Mouse (Mus musculus) hindbrain, postnatal 0 days (tissue): ENCODE data around the gene Pak4. TPM values are rescaled to one million over a fixed set of nuclear protein-coding genes. Genes with fewer than 3 reads are reported as not detected.

Experiments used
- ATAC-seq: fragments of 200-750 bp; cut with Nextera tagmentation; 2 replicates; pipeline ENCODE4 v1.8.0; 2017; ENCODE audit warnings: mild to moderate bottlenecking, moderate TSS enrichment, moderate library complexity
- DNase-seq: peaks from one replicate; pipeline ENCODE4 v3.0.0-alpha.2; 2015; ENCODE audit warnings: low spot score
- H3K27ac ChIP-seq: fragments of 300-500 bp; sonication (generic); 2 replicates; pipeline ENCODE4 v1.5.1; 2014; ENCODE audit warnings: mild to moderate bottlenecking
- H3K27me3 ChIP-seq: fragments of 300-500 bp; sonication (generic); 2 replicates; pipeline ENCODE4 v1.6.1; 2014; ENCODE audit warnings: low read length, mixed read lengths; ENCODE audit not compliant: insufficient read depth
- H3K36me3 ChIP-seq: fragments of 300-500 bp; sonication (generic); 2 replicates; pipeline ENCODE4 v1.6.1; 2014; ENCODE audit warnings: low read length, mixed read lengths; ENCODE audit not compliant: insufficient read depth
- H3K4me1 ChIP-seq: fragments of 300-500 bp; sonication (generic); 2 replicates; pipeline ENCODE4 v1.6.1; 2014; ENCODE audit warnings: antibody characterized with exemption, low read length, mixed read lengths; ENCODE audit not compliant: insufficient read depth
- H3K4me2 ChIP-seq: fragments of 300-500 bp; sonication (generic); 2 replicates; pipeline ENCODE4 v1.6.1; 2014; ENCODE audit warnings: low read depth, mild to moderate bottlenecking, low read length, moderate library complexity, mixed read lengths
- H3K4me3 ChIP-seq: fragments of 300-500 bp; sonication (generic); 2 replicates; pipeline ENCODE4 v1.5.1; 2014; ENCODE audit warnings: low read length
- H3K9ac ChIP-seq: fragments of 300-500 bp; sonication (generic); replicated peaks from 2 replicates; pipeline ENCODE4 v1.6.1; 2014; ENCODE audit warnings: mild to moderate bottlenecking, low read length, moderate library complexity, mixed read lengths
- H3K9me3 ChIP-seq: fragments of 300-500 bp; sonication (generic); 2 replicates; pipeline ENCODE4 v1.6.1; 2016; ENCODE audit warnings: low read length, mixed read lengths
- CTCF ChIP-seq: IDR thresholded peaks from 2 replicates; pipeline ENCODE4 v1.5.1; 2016; ENCODE audit warnings: antibody characterized with exemption, control low read depth, low read depth
- WGBS: fragments of 180-500 bp; shearing (Covaris S2); extraction: QIAGEN DNeasy Blood & Tissue Kit; methylation state at CpG from one replicate; pipeline ENCODE4 v1.1.7; 2014; 5-methylcytosine and 5-hydroxymethylcytosine counted together
- polyA plus RNA-seq: library from polyadenylated mRNA; unstranded; fragments of >200 nt; fragmentation: Nextera tagmentation; extraction: Ambion mirVana; gene quantifications from 2 replicates; pipeline ENCODE4 v1.2.1, GENCODE M21; 2015
- total RNA-seq: library from RNA; depleted of rRNA; stranded (reverse); fragments of >200 nt; gene quantifications from 2 replicates; pipeline ENCODE4 v1.2.3, GENCODE M21; 2014; rRNA removed

The Pak4 gene
- total RNA-seq (14.8 and 20.3 TPM in 2 replicates), polyA plus RNA-seq (13.2 and 14.0 TPM in 2 replicates)

- H3K36me3 ChIP-seq, result no peaks in the 10 kb centered on the region
- H3K4me1 ChIP-seq, result peaks cover 19% of the 10 kb centered on the region
- H3K4me3 ChIP-seq, result peak within 1 kb of the TSS; percentile 64
- WGBS, result under 1% methylated on average over 66 of the region's 66 CpGs
- H3K27me3 ChIP-seq, result no peaks in the 10 kb centered on the region
- peak within 1 kb of the TSS; percentile 80 for H3K27ac ChIP-seq
- H3K9ac ChIP-seq, result peak within 1 kb of the TSS; percentile 63
- H3K9me3 ChIP-seq, result no peaks in the 10 kb centered on the region
- ATAC-seq (peak; percentile 96), DNase-seq (peak; percentile 99)
- H3K4me2 ChIP-seq, result peak within 1 kb of the TSS; percentile 91
- TF ChIP-seq CTCF, result peak; percentile 52
Observed at GRCm38 (mm10) chr7:28597642-28598446, at the start of gene Pak4, which contains the start of gene Samd4b. Gene Pak4 (minus strand): TSS chr7:28598185. Gene Samd4b (minus strand): TSS chr7:28598144.

GRCm38 (mm10) chr7:28647016-28647415, 49.0 kb upstream of the Pak4 start:
- TF ChIP-seq CTCF, result peak; percentile 10; the same call in 1 of the 2 replicates
- ATAC-seq, result no peak
- 61% methylated on average over 7 of the region's 7 CpGs for WGBS

GRCm38 (mm10) chr7:28645947-28646475, 48.0 kb upstream of the Pak4 start:
- TF ChIP-seq CTCF, result no peak
- no peak overlapping the region for H3K9ac ChIP-seq
- DNase-seq (no peak), ATAC-seq (no peak)
- H3K27me3 ChIP-seq, result no peaks in the 10 kb centered on the region
- H3K9me3 ChIP-seq, result no peaks in the 10 kb centered on the region
- H3K4me1 ChIP-seq, result no peaks in the 10 kb centered on the region
- no peak overlapping the region for H3K27ac ChIP-seq
- no peak overlapping the region for H3K4me3 ChIP-seq
- H3K36me3 ChIP-seq, result no peaks in the 10 kb centered on the region
- H3K4me2 ChIP-seq, result no peak overlapping the region
- 89% methylated on average over 2 of the region's 2 CpGs for WGBS

More at GRCm38 (mm10) chr7:28647016-28647415, 49.0 kb upstream of the Pak4 start:
- Histone ChIP-seq H3K9me3 (no peaks in the 10 kb centered on the region), H3K9ac (no peak overlapping the region), H3K27me3 (no peaks in the 10 kb centered on the region), H3K4me3 (no peak overlapping the region), H3K4me1 (no peaks in the 10 kb centered on the region), H3K27ac (no peak overlapping the region), H3K4me2 (no peak overlapping the region), H3K36me3 (no peaks in the 10 kb centered on the region)
- DNase-seq, result no peak

GRCm38 (mm10) chr7:28645366-28645765, 47.4 kb upstream of the Pak4 start:
- no peak overlapping the region for H3K4me2 ChIP-seq
- no peaks in the 10 kb centered on the region for H3K9me3 ChIP-seq
- ATAC-seq, result no peak

GRCm38 (mm10) chr7:28641546-28641945, 43.6 kb upstream of the Pak4 start:
- Histone ChIP-seq H3K4me2 (no peak overlapping the region), H3K9me3 (no peaks in the 10 kb centered on the region), H3K27ac (no peak overlapping the region), H3K9ac (no peak overlapping the region), H3K27me3 (no peaks in the 10 kb centered on the region), H3K4me1 (no peaks in the 10 kb centered on the region), H3K36me3 (no peaks in the 10 kb centered on the region), H3K4me3 (no peak overlapping the region)
- ATAC-seq, result no peak
- no peak for TF ChIP-seq CTCF
- no peak for DNase-seq
- WGBS, result 85% methylated on average over 8 of the region's 8 CpGs

More at GRCm38 (mm10) chr7:28645366-28645765, 47.4 kb upstream of the Pak4 start:
- Histone ChIP-seq H3K4me1 (no peaks in the 10 kb centered on the region), H3K9ac (no peak overlapping the region), H3K27ac (no peak overlapping the region), H3K4me3 (no peak overlapping the region), H3K27me3 (no peaks in the 10 kb centered on the region), H3K36me3 (no peaks in the 10 kb centered on the region)
- WGBS, result 37% methylated on average over 6 of the region's 6 CpGs
- no peak for DNase-seq
- no peak for TF ChIP-seq CTCF

GRCm38 (mm10) chr7:28637511-28637910, 39.5 kb upstream of the Pak4 start:
- WGBS, result 20% methylated on average over 8 of the region's 8 CpGs
- Histone ChIP-seq H3K36me3 (no peaks in the 10 kb centered on the region), H3K9ac (no peak overlapping the region), H3K9me3 (no peaks in the 10 kb centered on the region), H3K4me2 (no peak overlapping the region), H3K27me3 (no peaks in the 10 kb centered on the region), H3K4me3 (no peak overlapping the region), H3K4me1 (no peaks in the 10 kb centered on the region), H3K27ac (no peak overlapping the region)
- TF ChIP-seq CTCF, result no peak
- no peak for DNase-seq
- ATAC-seq, result no peak
